In the genomic region with DNA sequence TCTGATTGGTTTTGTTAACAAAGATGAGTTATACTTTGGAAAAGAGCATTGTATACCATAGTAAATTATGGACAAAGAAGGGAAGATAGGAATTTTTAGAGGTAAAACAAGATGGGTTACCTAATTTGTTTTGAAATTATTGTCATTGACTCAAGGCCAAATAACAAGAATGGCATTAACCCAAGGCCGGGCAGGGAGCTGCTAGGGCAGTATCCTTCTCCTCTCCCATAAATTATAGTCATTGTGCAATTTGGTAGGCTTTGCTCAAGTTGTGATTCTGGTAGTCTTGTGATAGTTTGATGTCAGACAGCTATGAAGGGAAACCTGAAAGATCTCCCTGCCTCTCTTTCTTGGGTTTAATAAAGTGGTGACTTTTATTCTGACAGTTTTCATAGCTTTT, we compare ENCODE assay signal across 26 mouse cellular contexts. TPM values are rescaled to one million over a fixed set of nuclear protein-coding genes. Genes with fewer than 3 reads are reported as not detected.
A peak's percentile ranks its signal among the peaks of the same experiment; 100 is the strongest.
DNase-seq lines count a peak whose midpoint lies in the region; TF ChIP-seq lines count a peak whose summit lies in the region.
"Had no signal": no experiment of that assay in that cellular context is flagged by ENCODE, and none has a peak within 500 bp of the region (broad histone marks: within the 10 kb centered on the region; RNA-seq: fewer than 3 reads in every experiment).

No protein-coding gene starts in this region.

- no peak for TF ChIP-seq POLR2A in liver, adult 2 months (IDR thresholded peaks at IDR 0.05; ENCODE audit: extremely low read depth, insufficient read depth, low read length)

- H3K9ac ChIP-seq in liver, adult 2 months (ENCODE audit: low read depth, low read length) = no peak overlapping the region
- H3K9ac ChIP-seq: embryonic facial prominence, embryonic 12.5 days; embryonic facial prominence, embryonic 15.5 days; forebrain, embryonic 12.5 days; forebrain, embryonic 15.5 days; heart, embryonic 13.5 days; hindbrain, embryonic 12.5 days; hindbrain, embryonic 15.5 days had no signal

- no peak for TF ChIP-seq CTCF in liver, adult 2 months (IDR thresholded peaks at IDR 0.05; ENCODE audit: low read depth, low read length)

- H3K27ac ChIP-seq in liver, adult 2 months (replicated peaks; ENCODE audit: insufficient read depth, low read depth, low read length) = no peak overlapping the region
- H3K27ac ChIP-seq: embryonic facial prominence, embryonic 12.5 days; embryonic facial prominence, embryonic 15.5 days; forebrain, embryonic 12.5 days; forebrain, embryonic 15.5 days; gastrocnemius, adult 2 months; heart, embryonic 13.5 days; hindbrain, embryonic 12.5 days; hindbrain, embryonic 15.5 days had no signal

- 32% methylated on average over 1 of the region's 1 CpGs for WGBS in liver, adult 2 months

- H3K36me3 ChIP-seq in liver, adult 2 months (ENCODE audit: control insufficient read depth, insufficient read depth, low read length) = peaks cover 17% of the 10 kb centered on the region

- H3K79me2 ChIP-seq in liver, adult 2 months (ENCODE audit: control insufficient read depth, insufficient read depth, low read length) = no peaks in the 10 kb centered on the region; the same call in 1 of the 2 replicates

- no peaks in the 10 kb centered on the region for H3K4me1 ChIP-seq in liver, adult 2 months (ENCODE audit: control insufficient read depth, insufficient read depth, low read length)
- H3K4me1 ChIP-seq: embryonic facial prominence, embryonic 12.5 days; embryonic facial prominence, embryonic 15.5 days; forebrain, embryonic 12.5 days; forebrain, embryonic 15.5 days; heart, embryonic 13.5 days; hindbrain, embryonic 12.5 days; hindbrain, embryonic 15.5 days had no signal

- DNase-seq in liver, adult 2 months (ENCODE audit: extremely low read depth, low read depth, low spot score) = peak; percentile 47
- no peak for DNase-seq in liver
- DNase-seq in adrenal gland, postnatal 10 days = peak; percentile 67
- DNase-seq in adrenal gland, postnatal 36 days = peak; percentile 71 to 72
- no peak for DNase-seq in layer of hippocampus, postnatal 10 days (ENCODE audit: low spot score in 2 of 2)
- DNase-seq in gastrocnemius, adult 18-20 months (ENCODE audit: low spot score) = no peak
- DNase-seq in frontal cortex, postnatal 36 days (ENCODE audit: low spot score in 2 of 2) = no peak
- DNase-seq: B cell, adult 2 months; cerebellum, adult 11 months; cerebellum, adult 2 months; cerebellum, adult 9-11 months; cerebellum, postnatal 25 days; gastrocnemius, adult 2 months; gastrocnemius, postnatal 14 days; heart, adult 18-20 months; heart, postnatal 14 days; kidney, adult 18-20 months; kidney, adult 9 months had no signal

- H3K27me3 ChIP-seq in liver, adult 2 months (ENCODE audit: control insufficient read depth, insufficient read depth, low read length) = no peaks in the 10 kb centered on the region
- H3K27me3 ChIP-seq: CH12.LX; embryonic facial prominence, embryonic 12.5 days; embryonic facial prominence, embryonic 15.5 days; forebrain, embryonic 12.5 days; forebrain, embryonic 15.5 days; heart, embryonic 13.5 days; hindbrain, embryonic 12.5 days; hindbrain, embryonic 15.5 days had no signal

- H3K4me3 ChIP-seq in liver, adult 2 months (ENCODE audit: insufficient read depth, low read depth, low read length) = no peak overlapping the region
- H3K4me3 ChIP-seq: embryonic facial prominence, embryonic 12.5 days; embryonic facial prominence, embryonic 15.5 days; forebrain, embryonic 12.5 days; forebrain, embryonic 15.5 days; gastrocnemius, adult 2 months; heart, embryonic 13.5 days; hindbrain, embryonic 12.5 days; hindbrain, embryonic 15.5 days had no signal

RNA-seq across cellular contexts. Expression of gene Cop1, which starts 49.7 kb away (rescaled TPM):
- total RNA-seq in liver, adult 2 months (2014; rRNA removed) = 94.6 and 102 TPM in 2 replicates
- polyA plus RNA-seq in liver, adult 2 months (2012; rRNA removed) = 30.4 and 31.4 TPM in 2 replicates
- 100 to 1,000 TPM; 120 to 136 TPM for total RNA-seq in adrenal gland, postnatal 10 days (2021)
- 100 to 1,000 TPM; 157 to 203 TPM for total RNA-seq in adrenal gland, postnatal 36 days (2021)
- total RNA-seq in layer of hippocampus, postnatal 10 days (2021) = 100 to 1,000 TPM; 122 to 126 TPM
- 100 to 1,000 TPM; 143 to 144 TPM for total RNA-seq in gastrocnemius, adult 18-20 months (2021)

Comparison
In these comparisons a context has a peak if more than half of its experiments do, and no peak if none do; other contexts are left out.
1. DNase-seq: peak in liver, adult 2 months (single experiment), adrenal gland, postnatal 10 days (single experiment) and adrenal gland, postnatal 36 days (2 of 2); none in liver (single experiment), layer of hippocampus, postnatal 10 days (0 of 2), gastrocnemius, adult 18-20 months (single experiment) and frontal cortex, postnatal 36 days (0 of 2).